Mouse (Mus musculus) stomach, embryonic 15.5 days (tissue): ENCODE results near the gene Tet1. TPM values are rescaled to one million over a fixed set of nuclear protein-coding genes. Genes with fewer than 3 reads are reported as not detected.
"Not testable (repeated sequence)": the region's sequence is repeated elsewhere in the genome, so short reads cannot be mapped to it uniquely, and the experiment has no call there.

ENCODE experiments used
- ATAC-seq: fragments of 200-750 bp; cut with Nextera tagmentation; 2 replicates; pipeline ENCODE4 v1.8.0; 2017; ENCODE audit warnings: low read depth, moderate number of reproducible peaks, moderate TSS enrichment; ENCODE audit not compliant: insufficient read depth, low FRiP score
- H3K27ac ChIP-seq: fragments of 300-500 bp; sonication (generic); 2 replicates; pipeline ENCODE4 v1.5.1; 2015; ENCODE audit warnings: mild to moderate bottlenecking, inconsistent platforms
- H3K27me3 ChIP-seq: fragments of 300-500 bp; sonication (generic); replicated peaks from 2 replicates; pipeline ENCODE4 v1.6.1; 2015; ENCODE audit warnings: inconsistent platforms
- H3K36me3 ChIP-seq: fragments of 300-500 bp; sonication (generic); 2 replicates; pipeline ENCODE4 v1.6.1; 2015; ENCODE audit warnings: inconsistent platforms
- H3K4me1 ChIP-seq: fragments of 300-500 bp; sonication (generic); 2 replicates; pipeline ENCODE4 v1.6.1; 2015; ENCODE audit warnings: inconsistent platforms
- H3K4me2 ChIP-seq: fragments of 300-500 bp; sonication (generic); 2 replicates; pipeline ENCODE4 v1.6.1; 2015; ENCODE audit warnings: mild to moderate bottlenecking, inconsistent platforms
- H3K4me3 ChIP-seq: fragments of 300-500 bp; sonication (generic); replicated peaks from 2 replicates; pipeline ENCODE4 v1.5.1; 2015; ENCODE audit warnings: inconsistent platforms
- H3K9ac ChIP-seq: fragments of 300-500 bp; sonication (generic); 2 replicates; pipeline ENCODE4 v1.6.1; 2015; ENCODE audit warnings: inconsistent platforms
- H3K9me3 ChIP-seq: fragments of 300-500 bp; sonication (generic); 2 replicates; pipeline ENCODE4 v1.6.1; 2016; ENCODE audit warnings: inconsistent platforms
- WGBS: fragments of 180-500 bp; shearing (Covaris S2); methylation state at CpG from one replicate; pipeline ENCODE4 v1.1.7; 2015; 5-methylcytosine and 5-hydroxymethylcytosine counted together
- polyA plus RNA-seq: library from polyadenylated mRNA; unstranded; fragments of >200 nt; fragmentation: Nextera tagmentation; extraction: Ambion mirVana; gene quantifications from 2 replicates; pipeline ENCODE4 v1.2.1, GENCODE M21; 2015

Gene Tet1
- 17.7 and 23.0 TPM in 2 replicates for polyA plus RNA-seq

DNA sequence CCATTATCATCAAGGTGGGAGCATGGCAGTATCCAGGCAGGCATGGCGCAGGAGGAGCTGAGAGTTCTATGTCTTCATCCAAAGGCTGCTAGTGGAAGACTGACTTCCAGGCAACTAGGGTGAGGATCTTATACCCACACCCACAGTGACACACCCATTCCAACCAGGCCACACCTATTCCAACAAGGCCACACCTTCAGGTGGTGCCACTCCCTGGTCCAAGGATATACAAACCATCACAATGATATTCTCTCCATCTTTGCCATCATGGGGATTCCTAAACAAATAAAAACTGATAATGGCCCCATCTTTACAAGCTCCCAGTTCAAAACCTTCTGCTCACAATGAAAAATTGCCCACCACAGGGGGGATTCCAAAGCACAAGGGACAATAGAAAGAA, at the start of gene Tet1:
Tet1 (minus strand) TSS at position 101 of the 400 bp plus-strand sequence.
- not testable (repeated sequence) for H3K4me2 ChIP-seq, H3K9me3 ChIP-seq, H3K27me3 ChIP-seq, H3K27ac ChIP-seq, H3K9ac ChIP-seq, H3K4me3 ChIP-seq, H3K4me1 ChIP-seq, H3K36me3 ChIP-seq, ATAC-seq
- WGBS = no CpG with 5 or more reads among the region's 1 CpGs

GRCm38 (mm10) chr10:62948551-62948950, 39.8 kb upstream of the Tet1 start:
- Histone ChIP-seq H3K36me3 (no peaks in the 10 kb centered on the region; the same call in 1 of the 2 replicates), H3K27ac (no peak overlapping the region), H3K4me1 (no peaks in the 10 kb centered on the region), H3K4me2 (no peak overlapping the region), H3K27me3 (no peaks in the 10 kb centered on the region), H3K9ac (no peak overlapping the region), H3K9me3 (no peaks in the 10 kb centered on the region), H3K4me3 (no peak overlapping the region)
- no peak for ATAC-seq
- 89% methylated on average over 7 of the region's 7 CpGs for WGBS

- Histone ChIP-seq H3K27ac (peak within 1 kb of the TSS; percentile 70), H3K36me3 (peaks cover 4% of the 10 kb centered on the region; the same call in 1 of the 2 replicates)
Observed at GRCm38 (mm10) chr10:62946738-62947471, 38.1 kb upstream of the Tet1 start, which contains the start of gene Dna2. TSS of gene Dna2 (plus strand) at chr10:62947026.

GRCm38 (mm10) chr10:62944975-62945580, 36.3 kb upstream of the Tet1 start:
- H3K4me3 ChIP-seq = no peak overlapping the region
- H3K9me3 ChIP-seq = no peaks in the 10 kb centered on the region
- H3K27me3 ChIP-seq = no peaks in the 10 kb centered on the region
- WGBS = 80% methylated on average over 10 of the region's 10 CpGs
- no peak overlapping the region for H3K9ac ChIP-seq
- H3K36me3 ChIP-seq = peaks cover 4% of the 10 kb centered on the region; the same call in 1 of the 2 replicates
- no peak overlapping the region for H3K27ac ChIP-seq
- no peak overlapping the region for H3K4me2 ChIP-seq
- H3K4me1 ChIP-seq = no peaks in the 10 kb centered on the region
- peak; percentile 63; the same call in 1 of the 2 replicates for ATAC-seq

More at GRCm38 (mm10) chr10:62946738-62947471, 38.1 kb upstream of the Tet1 start, which contains the start of gene Dna2:
- Histone ChIP-seq H3K27me3 (no peaks in the 10 kb centered on the region), H3K9me3 (no peaks in the 10 kb centered on the region), H3K4me3 (peak within 1 kb of the TSS; percentile 69), H3K9ac (peak within 1 kb of the TSS; percentile 59; the same call in 1 of the 2 replicates), H3K4me2 (peak within 1 kb of the TSS; percentile 64), H3K4me1 (no peaks in the 10 kb centered on the region)
- ATAC-seq = peak; percentile 84
- WGBS = under 1% methylated on average over 68 of the region's 68 CpGs

DNA sequence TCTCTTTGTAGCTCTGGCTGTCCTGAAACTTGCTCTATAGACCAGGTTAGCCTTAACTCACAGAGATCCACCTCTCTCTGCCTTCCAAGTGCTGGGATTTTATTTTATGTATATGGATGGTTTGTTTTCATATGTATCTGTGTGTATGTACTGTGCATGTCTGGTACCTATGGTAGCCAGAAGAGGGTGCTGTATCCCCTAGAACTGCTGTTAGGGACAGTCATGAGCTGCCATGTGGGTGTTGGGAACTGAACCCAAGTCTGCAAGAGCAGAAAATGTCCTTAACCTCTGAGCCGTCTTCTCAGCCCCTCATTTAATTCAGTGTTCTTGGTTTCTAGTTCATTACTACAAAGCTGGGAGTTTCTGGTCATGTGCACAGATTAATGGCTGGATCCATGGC, 23.6 kb upstream of the Tet1 start:
- no peak overlapping the region for H3K4me2 ChIP-seq
- no peak for ATAC-seq
- no peak overlapping the region for H3K27ac ChIP-seq
- H3K36me3 ChIP-seq = peaks cover 26% of the 10 kb centered on the region
- H3K9ac ChIP-seq = no peak overlapping the region
- no peaks in the 10 kb centered on the region for H3K27me3 ChIP-seq
- no peak overlapping the region for H3K4me3 ChIP-seq
- no peaks in the 10 kb centered on the region for H3K9me3 ChIP-seq
- 89% methylated on average over 1 of the region's 1 CpGs for WGBS
- no peaks in the 10 kb centered on the region for H3K4me1 ChIP-seq

GRCm38 (mm10) chr10:62924096-62924635, 15.4 kb upstream of the Tet1 start:
- Histone ChIP-seq H3K27me3 (no peaks in the 10 kb centered on the region), H3K9me3 (no peaks in the 10 kb centered on the region), H3K9ac (no peak overlapping the region), H3K4me1 (peaks cover 6% of the 10 kb centered on the region), H3K4me3 (no peak overlapping the region), H3K27ac (no peak overlapping the region), H3K36me3 (peaks cover 11% of the 10 kb centered on the region), H3K4me2 (no peak overlapping the region)
- WGBS = 87% methylated on average over 4 of the region's 4 CpGs
- no peak for ATAC-seq

DNA sequence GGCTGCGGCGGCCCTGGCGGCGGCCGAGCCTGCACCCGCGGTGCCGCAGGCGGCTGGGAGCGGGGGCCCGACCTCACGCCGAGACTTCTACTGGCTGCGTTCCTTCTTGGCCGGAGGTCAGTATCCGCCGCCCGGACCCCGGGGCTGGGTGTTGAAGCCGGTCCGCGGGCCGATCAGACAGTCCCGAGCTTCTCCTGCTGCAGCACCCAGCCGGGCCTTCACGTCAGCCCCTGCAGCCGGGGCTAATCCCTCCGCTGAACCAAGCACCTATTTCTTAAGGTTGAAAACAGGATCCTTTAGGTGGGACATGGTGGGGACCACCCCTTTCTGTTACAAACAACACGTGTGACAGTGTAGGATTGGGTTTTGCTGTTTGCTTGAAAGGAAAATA, 12.0 kb upstream of the Tet1 start:
- under 1% methylated on average over 29 of the region's 29 CpGs for WGBS
- Histone ChIP-seq H3K4me2 (peak overlapping the region; percentile 56), H3K27me3 (no peaks in the 10 kb centered on the region), H3K36me3 (no peaks in the 10 kb centered on the region), H3K9ac (peak overlapping the region; percentile 86), H3K4me1 (peaks cover 6% of the 10 kb centered on the region), H3K27ac (peak overlapping the region; percentile 89), H3K9me3 (no peaks in the 10 kb centered on the region), H3K4me3 (peak overlapping the region; percentile 91)
- peak; percentile 68 for ATAC-seq

GRCm38 (mm10) chr10:62919925-62920765, 11.3 kb upstream of the Tet1 start, which contains the start of gene Slc25a16:
TSS of gene Slc25a16 (plus strand) at chr10:62920633.
- H3K9me3 ChIP-seq = no peaks in the 10 kb centered on the region
- WGBS = 5% methylated on average over 50 of the region's 50 CpGs
- H3K27ac ChIP-seq = peak within 1 kb of the TSS; percentile 89
- no peaks in the 10 kb centered on the region for H3K27me3 ChIP-seq
- peak within 1 kb of the TSS; percentile 86 for H3K4me2 ChIP-seq
- peak within 1 kb of the TSS; percentile 86 for H3K9ac ChIP-seq
- H3K4me3 ChIP-seq = peak within 1 kb of the TSS; percentile 91
- H3K36me3 ChIP-seq = no peaks in the 10 kb centered on the region
- H3K4me1 ChIP-seq = peaks cover 6% of the 10 kb centered on the region
- peak; percentile 95 for ATAC-seq

GRCm38 (mm10) chr10:62918985-62919384, 10.2 kb upstream of the Tet1 start:
- Histone ChIP-seq H3K9ac (no peak overlapping the region), H3K4me2 (no peak overlapping the region), H3K4me3 (no peak overlapping the region), H3K27ac (no peak overlapping the region), H3K27me3 (no peaks in the 10 kb centered on the region), H3K4me1 (peaks cover 6% of the 10 kb centered on the region), H3K9me3 (no peaks in the 10 kb centered on the region), H3K36me3 (no peaks in the 10 kb centered on the region)
- ATAC-seq = no peak
- WGBS = 63% methylated on average over 3 of the region's 3 CpGs

DNA sequence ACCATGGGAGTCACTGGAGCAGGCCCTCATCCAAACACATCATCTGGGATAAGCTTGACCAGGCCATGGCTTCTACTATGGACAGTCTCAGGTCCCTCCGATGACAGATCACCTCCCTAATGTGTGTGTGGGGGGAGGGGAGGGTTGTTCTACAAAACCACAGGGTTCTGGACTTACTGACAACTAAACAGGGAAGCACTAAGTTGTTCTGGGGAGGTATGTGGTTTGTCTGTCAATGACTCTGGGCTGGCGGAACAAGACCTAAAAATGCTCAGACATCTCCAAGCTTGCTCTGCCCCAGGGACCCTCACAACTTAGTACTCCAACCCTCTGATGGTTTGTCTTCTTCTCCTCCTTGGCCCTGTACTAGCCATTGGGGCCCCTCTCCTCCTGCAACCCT, 2.3 kb upstream of the Tet1 start:
- 86% methylated on average over 2 of the region's 2 CpGs for WGBS
- no peak for ATAC-seq
- Histone ChIP-seq H3K9ac (no peak overlapping the region), H3K4me1 (no peaks in the 10 kb centered on the region), H3K27ac (no peak overlapping the region), H3K27me3 (no peaks in the 10 kb centered on the region), H3K36me3 (no peaks in the 10 kb centered on the region), H3K4me2 (no peak overlapping the region), H3K4me3 (no peak overlapping the region), H3K9me3 (no peaks in the 10 kb centered on the region)

- no peak overlapping the region for H3K9ac ChIP-seq
- ATAC-seq = no peak
- no peak overlapping the region for H3K4me2 ChIP-seq
- WGBS = 89% methylated on average over 7 of the region's 7 CpGs
- H3K36me3 ChIP-seq = no peaks in the 10 kb centered on the region
- H3K9me3 ChIP-seq = no peaks in the 10 kb centered on the region
- no peaks in the 10 kb centered on the region for H3K4me1 ChIP-seq
- no peak overlapping the region for H3K27ac ChIP-seq
- H3K4me3 ChIP-seq = no peak overlapping the region
- H3K27me3 ChIP-seq = no peaks in the 10 kb centered on the region
Observed at GRCm38 (mm10) chr10:62906336-62906735, 2.5 kb downstream of the Tet1 start.
